Mouse (Mus musculus): ENCODE measurements around the gene Klhl18.
A peak's percentile ranks its signal among the peaks of the same experiment; 100 is the strongest.

Gene Klhl18

DNA sequence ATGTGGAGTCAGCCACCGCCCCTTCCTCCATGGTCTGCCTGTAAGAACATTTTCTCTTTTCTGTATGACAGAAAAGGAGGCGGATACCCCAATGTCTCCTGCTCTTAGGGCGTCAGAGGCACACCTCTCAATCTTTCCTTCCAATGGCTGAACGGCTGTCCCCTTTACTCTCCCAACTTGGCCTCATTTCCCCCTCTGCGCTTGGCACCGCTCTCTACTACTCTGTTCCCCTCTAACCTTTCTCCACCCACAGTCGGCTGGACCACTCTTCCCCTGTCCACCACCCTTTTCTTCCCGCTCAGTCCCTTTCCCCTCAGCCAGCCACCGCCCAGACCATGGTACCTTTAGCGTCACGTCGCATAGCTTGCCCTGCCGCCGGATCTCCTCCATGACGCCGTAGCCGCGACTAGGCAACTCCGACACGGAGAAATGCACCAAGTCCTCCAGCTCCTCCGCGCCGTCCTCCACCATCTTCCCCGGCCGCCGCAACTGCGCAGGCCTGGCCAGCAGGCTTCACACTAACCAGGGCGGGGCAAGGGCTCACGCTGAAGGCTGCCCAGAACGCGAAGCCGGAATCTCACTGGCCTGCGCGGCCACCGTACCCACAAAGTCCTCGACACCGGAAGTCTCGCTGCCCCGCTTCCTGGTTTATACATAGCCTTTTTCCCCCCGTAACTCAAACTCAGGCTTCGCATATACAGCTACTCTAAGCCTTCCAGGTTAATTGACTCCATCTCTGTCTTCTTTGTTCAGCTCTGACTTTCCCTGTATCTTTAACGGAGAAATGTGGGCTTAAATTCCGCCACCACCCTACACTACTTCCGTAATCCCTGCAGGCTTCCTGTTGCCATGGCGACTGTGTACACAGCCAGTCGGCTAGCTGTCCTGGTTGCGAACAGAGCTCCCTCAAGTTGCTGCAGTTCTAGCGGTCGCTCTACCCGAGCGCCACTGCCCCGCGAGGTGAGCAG lies at the start of gene Klhl18, which contains the start of gene Kif9:
Gene Klhl18 (minus strand): TSS at position 571 of the 968 bp plus-strand sequence.
Gene Kif9 (plus strand): TSS at position 835 of the 968 bp plus-strand sequence.
- peak; percentile 92 for DNase-seq (ENCODE audit: low spot score)

GRCm38 (mm10) chr9:110525737-110526136 lies 49.2 kb upstream of the Klhl18 start:
- DNase-seq (ENCODE audit: low spot score) = no peak

- DNase-seq (ENCODE audit: low spot score) = peak; percentile 2
Observed at GRCm38 (mm10) chr9:110490913-110491312, 14.4 kb upstream of the Klhl18 start.

DNA sequence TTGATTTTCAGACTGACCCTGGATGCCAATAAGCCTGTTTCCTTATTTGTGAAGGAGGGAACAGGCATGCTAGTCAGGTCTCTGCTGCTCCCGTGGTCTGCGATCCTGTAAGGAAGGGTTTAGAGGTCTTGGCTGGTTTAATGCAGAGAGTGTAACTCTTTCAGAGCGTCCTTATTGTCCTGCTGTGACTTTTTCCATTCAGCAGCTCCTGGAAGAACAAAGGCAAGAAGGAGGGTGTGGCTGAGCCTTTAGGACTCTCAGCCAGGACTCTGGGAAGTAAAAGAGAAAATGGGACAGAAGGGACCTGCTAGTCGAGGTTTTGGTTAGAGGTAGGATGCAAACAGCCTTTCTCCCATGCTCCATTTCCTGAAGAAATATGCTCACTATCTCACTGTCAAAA lies 12.3 kb upstream of the Klhl18 start:
- no peak for DNase-seq (ENCODE audit: low spot score)

DNA sequence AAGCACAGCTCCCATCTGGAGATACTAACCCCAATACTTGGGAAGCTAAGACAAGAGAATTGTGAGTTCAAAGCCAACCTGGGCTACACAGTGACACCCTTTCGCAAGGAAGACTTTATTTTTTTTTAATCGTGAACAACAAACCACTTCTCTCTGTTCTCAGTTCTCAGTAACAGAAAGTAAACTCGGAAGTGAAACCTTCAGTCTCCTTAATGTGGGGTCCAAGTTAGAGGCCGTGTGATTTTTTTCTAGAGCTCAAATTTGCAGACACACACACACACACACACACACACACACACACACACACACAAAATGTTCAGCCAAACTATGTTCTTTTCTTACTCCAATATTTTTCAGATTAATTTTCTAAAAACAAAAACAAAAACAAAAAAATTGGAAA lies 2.1 kb upstream of the Klhl18 start:
- no peak for DNase-seq (ENCODE audit: low spot score)

DNA sequence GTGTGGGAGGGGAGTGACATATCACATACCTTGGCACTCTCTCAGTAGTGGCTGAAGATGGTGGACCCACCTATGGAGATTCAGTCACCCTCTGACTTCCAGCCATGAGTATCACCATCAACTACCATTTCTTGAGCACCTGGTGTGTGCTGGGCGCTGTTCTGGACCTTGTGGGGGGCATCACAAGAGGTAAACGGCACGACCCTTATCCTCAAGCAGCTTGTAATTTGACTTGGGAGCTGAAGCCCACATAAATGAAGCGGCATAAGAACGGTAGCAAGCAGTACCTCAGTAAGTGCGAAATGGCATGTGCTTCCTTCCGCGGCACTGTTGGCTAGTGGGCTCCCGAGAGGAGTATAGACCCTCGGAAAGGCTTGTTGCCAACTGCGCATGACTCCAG lies 1.5 kb upstream of the Klhl18 start:
- no peak for DNase-seq (ENCODE audit: low spot score)

- DNase-seq (ENCODE audit: low spot score) = peak; percentile 63
Observed at GRCm38 (mm10) chr9:110466179-110466578, 10.3 kb downstream of the Klhl18 start.

DNA sequence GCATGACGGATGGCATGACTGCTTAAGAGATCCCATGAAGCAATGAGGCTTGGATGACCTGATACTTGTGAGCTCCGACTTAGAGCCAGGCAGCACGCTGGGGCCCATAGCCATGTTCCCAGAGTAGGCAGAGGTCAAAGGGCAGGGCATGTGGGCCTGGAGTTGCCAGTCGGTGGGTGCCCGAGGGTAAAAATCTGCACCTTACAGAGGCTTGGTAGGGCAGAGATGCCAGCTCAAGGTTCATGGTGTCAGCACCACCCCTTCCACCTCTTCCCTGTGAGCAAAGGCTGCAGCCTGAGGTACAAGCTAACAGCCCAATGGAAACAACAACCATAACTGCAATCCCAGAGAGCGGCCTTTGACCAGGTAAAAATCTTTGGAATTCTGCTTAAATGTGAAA lies 11.2 kb downstream of the Klhl18 start:
- DNase-seq (ENCODE audit: low spot score) = no peak

- no peak for DNase-seq (ENCODE audit: low spot score)
Observed at GRCm38 (mm10) chr9:110463983-110464591, 12.4 kb downstream of the Klhl18 start.

- no peak for DNase-seq (ENCODE audit: low spot score)
Observed at GRCm38 (mm10) chr9:110462321-110462720, 14.2 kb downstream of the Klhl18 start.

DNA sequence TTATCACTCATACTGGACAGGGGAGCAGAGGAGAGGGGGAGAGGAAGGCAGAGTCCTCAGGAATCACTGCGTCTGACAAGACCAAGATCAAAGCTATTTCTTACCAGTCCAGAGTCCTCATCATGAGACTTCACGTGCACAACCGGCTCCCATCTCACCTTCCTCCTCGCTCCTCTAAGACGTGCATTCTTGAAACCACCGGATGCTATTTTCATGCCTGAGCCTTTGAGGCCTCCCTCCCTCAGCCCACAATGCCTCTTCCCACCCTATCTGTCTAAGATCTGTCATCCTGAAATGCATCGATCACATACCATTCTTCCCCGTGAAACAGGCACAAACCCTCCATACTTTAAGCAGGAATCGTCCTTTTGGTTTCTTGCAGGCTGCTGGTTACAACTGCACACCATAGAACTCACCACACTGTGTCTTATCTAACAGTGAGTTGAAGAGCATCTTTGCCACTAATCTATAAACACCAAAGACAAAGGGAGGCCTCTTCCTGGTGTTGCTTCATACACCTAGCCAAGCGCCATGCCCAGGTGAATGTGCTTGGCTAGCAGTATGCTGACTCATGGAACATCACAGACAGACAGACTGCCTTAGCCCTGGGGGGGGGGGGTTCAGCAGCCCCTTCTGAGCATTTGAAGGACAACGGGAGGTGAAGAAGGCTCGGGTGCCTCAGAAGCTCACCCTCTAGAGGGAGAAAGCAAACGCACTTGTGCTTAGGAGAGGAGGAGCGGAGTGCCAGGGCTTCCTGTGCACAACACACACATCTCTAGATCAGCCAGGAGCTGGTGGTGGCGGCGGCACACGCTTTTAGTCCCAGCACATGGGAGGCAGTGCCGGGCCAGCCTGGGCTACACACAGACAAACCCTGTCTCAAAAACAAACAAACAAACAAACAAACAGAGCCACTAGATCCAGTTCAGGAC lies 15.3 kb downstream of the Klhl18 start:
- peak; percentile 41 for DNase-seq (ENCODE audit: low spot score)

DNA sequence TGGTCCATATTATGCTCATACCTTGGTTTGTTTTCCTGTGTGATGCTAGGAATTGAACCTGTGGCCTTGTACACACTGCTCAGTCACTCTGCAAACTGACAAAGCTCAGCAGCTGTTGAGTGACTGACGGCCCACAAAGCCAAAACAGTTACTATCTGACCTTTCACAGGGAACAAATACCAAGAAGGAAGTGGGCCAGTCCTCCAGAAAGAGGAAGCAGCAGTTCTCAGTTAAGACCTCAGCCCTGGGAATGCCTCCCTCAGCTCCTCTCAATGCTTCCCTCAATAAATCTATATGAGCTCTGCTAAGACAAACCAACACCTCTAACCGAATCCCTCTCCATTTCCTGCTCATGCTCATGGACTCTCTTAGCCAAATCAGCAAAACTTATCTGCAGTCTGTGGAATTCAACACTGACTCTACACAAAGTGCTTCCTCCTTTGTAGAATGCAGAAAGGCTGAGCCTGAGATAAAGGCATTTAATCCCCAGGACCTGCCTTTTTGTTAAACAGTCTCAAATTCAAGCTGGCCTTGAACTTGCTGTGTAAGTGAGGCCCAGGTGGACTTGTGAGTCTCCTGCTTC lies 17.3 kb downstream of the Klhl18 start:
- DNase-seq (ENCODE audit: low spot score) = no peak

DNA sequence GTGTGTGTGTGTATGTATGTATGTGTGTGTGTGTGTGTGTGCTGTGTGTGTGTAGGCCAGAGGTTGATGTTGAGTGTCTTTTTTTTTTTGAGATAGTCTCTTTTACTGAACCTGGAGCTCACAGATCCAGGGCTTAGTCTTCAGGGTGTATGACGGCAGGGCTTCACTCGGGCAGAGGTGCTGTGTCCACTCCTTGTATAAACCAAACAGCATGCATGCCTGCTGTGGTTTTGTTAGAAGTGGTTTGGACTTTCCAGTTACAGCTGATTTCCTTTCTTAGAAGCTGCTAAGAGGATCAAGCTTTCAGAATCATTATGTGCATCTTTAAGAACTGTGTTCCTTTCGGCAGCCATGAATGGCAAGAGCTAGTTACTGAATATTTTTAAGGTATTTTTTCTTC lies 18.6 kb downstream of the Klhl18 start:
- DNase-seq (ENCODE audit: low spot score) = no peak

DNA sequence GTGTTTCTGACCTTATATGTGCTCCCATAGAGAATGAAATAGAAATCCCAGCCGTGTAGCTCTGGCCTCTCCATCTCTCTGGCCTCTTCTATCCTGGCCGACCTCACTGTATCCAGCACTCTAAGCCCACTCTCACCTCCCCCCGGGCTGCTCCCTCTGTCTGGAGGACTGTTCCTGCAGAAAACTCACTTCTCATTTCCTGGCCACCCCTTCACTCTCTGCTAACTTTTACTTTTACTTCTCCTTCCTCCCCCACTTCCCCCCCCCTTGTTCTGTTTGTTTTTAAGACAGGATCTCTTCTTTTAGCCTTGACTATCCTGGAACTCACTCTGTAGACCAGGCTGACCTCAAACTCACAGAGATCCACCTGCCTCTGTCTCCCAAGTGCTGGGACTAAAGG lies 24.0 kb downstream of the Klhl18 start:
- DNase-seq (ENCODE audit: low spot score) = no peak

DNA sequence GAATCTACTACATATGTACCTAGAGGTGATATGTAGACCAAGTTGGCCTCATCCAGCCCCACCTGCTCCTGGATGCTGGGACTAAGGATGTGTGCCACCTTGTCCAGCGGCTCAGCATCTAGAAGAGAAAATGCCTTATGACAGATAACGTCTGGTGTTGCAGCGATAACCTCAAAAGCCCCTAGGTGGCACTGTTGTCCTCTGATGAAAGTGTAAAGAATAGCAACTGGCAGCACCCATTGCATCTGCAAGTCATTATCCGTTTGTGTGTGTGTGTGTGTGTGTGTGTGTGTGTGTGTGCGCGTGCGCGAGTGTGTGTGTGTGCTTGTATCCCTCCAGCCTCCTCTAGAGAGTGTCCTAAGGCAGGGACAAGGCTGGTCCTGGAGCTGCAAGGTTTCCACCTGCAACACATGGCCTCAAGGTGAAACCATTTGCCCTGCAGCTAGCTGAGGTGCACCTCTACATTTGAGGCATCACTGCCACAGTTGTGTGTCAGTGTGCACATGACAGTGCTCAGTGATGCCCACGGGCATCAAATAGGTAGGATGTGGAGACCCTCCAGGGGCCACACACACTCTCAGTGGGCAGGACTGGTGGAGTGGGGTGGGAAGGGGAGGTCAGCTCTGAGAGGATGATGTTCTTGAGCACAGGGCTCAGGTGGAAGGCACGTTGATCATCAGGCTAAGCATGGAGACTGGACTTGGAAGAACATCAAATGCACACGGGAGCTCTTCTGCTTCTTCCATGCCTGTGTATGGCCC lies 27.5 kb downstream of the Klhl18 start:
- peak; percentile 78 for DNase-seq (ENCODE audit: low spot score)

DNA sequence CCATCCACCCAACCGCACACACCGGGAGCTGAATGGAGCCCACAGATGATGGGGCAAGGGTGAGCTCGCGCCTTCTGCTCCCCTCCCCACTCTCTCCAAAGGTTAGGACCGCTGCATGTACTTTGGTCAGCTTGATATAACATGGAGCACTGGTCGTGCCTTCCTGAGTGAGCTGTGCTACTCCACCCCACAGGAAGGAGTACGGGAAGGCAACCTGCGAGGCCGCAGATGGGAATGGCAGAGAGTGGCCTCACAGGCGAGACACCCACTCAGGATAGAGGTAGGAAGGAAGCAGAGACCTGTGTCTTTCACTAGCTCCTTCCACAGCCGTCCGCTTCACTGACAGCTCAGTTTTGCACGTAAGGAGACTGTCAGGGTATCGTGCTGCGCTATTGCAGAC lies 28.1 kb downstream of the Klhl18 start:
- no peak for DNase-seq (ENCODE audit: low spot score)

GRCm38 (mm10) chr9:110440559-110440958 lies 35.9 kb downstream of the Klhl18 start:
- DNase-seq (ENCODE audit: low spot score) = no peak

- no peak for DNase-seq (ENCODE audit: low spot score)
Observed at GRCm38 (mm10) chr9:110440049-110440448, 36.4 kb downstream of the Klhl18 start.

GRCm38 (mm10) chr9:110436041-110436440 lies 40.5 kb downstream of the Klhl18 start:
- no peak for DNase-seq (ENCODE audit: low spot score)

DNA sequence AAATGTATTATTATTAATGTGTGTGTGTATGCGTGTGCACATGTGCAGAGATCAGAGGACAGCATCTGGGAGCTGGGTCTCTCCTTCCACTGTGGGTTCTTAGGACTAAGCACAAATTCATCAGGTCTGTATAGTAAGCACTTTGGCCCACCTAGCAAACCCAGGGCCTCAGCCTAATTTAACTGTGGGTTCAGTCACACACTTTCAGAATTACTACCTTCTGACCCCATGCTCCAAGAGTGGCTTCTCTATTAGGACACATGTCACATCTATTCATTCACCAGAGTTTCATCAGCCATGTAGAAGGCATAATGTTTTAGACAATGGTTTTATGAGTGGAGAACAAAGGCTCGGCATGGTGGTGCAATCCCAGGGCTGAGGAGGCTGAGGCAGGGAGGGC lies 43.4 kb downstream of the Klhl18 start:
- no peak for DNase-seq (ENCODE audit: low spot score)

DNA sequence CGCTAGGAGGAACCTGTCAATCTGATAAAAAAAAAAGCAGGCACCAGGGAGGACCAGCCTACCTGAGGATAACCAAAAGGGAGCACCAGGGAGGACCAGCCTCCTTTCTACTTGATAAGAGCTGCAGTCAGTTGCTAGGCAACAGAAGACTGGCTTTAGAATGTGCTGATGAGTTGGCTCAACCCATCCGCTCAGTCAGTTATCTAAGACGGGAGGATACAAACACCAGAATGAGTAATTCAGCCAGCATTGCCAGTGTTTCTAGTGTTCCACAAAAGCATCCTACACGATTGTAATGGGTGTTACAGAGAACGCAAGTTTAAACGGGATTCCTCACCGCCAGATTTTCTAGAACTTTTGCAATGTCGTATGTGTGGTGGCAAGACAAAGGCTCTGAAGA lies 45.3 kb downstream of the Klhl18 start:
- DNase-seq (ENCODE audit: low spot score) = no peak

All from T-cell, adult 2 months (primary cell).